Mouse (Mus musculus) midbrain, embryonic 10.5 days (tissue): ENCODE measurements at regions not wholly inside any gene's neighbourhood (a gene's known extent, or its start where the extent isn't known, plus 50 kb on each side); places are given as distances from the start of the nearest gene placed in this dataset.

Experiments
- DNase-seq: peaks from one replicate; pipeline ENCODE4 v3.0.0-alpha.2; 2017; ENCODE audit warnings: low spot score
- H3K27ac ChIP-seq: fragments of 300-500 bp; sonication (generic); replicated peaks from 2 replicates; pipeline ENCODE4 v1.5.1; 2016; ENCODE audit warnings: mild to moderate bottlenecking
- H3K27me3 ChIP-seq: fragments of 300-500 bp; sonication (generic); 2 replicates; pipeline ENCODE4 v1.6.1; 2016; ENCODE audit warnings: low read depth, mild to moderate bottlenecking; ENCODE audit not compliant: poor library complexity, severe bottlenecking
- H3K36me3 ChIP-seq: fragments of 300-500 bp; sonication (generic); 2 replicates; pipeline ENCODE4 v1.6.1; 2016; ENCODE audit warnings: mild to moderate bottlenecking, moderate library complexity
- H3K4me1 ChIP-seq: fragments of 300-500 bp; sonication (generic); 2 replicates; pipeline ENCODE4 v1.6.1; 2016
- H3K4me3 ChIP-seq: fragments of 300-500 bp; sonication (generic); 2 replicates; pipeline ENCODE4 v1.5.1; 2016; ENCODE audit warnings: mild to moderate bottlenecking, moderate library complexity
- H3K9me3 ChIP-seq: fragments of 300-500 bp; sonication (generic); replicated peaks from 2 replicates; pipeline ENCODE4 v1.6.1; 2016; ENCODE audit warnings: mild to moderate bottlenecking
- WGBS: fragments of 180-500 bp; shearing (Covaris S2); methylation state at CpG from one replicate; pipeline ENCODE4 v1.1.7; 2016; 5-methylcytosine and 5-hydroxymethylcytosine counted together

DNA sequence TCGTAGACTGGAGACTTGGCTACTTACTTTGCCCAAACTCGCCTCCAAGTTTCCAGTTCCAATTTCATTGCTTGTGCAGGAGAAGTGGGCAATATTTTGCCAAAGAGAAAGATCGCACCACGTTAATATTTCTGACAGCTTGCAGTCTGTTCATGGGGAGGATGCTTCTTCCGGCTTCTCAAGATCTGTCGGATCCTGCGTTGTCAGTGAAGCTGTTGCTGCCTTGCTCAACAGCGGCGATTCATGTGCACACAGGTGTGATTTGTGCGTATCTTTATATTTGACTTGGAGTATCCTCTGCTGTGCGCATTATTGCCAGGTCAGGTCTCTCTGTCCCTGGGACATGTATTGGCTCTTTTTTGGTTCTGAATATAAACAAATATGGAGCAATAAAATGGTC lies 118.3 kb downstream of the Btg1 start:
- Histone ChIP-seq H3K27ac (no peak overlapping the region), H3K36me3 (no peaks in the 10 kb centered on the region), H3K4me1 (no peaks in the 10 kb centered on the region), H3K4me3 (no peak overlapping the region), H3K27me3 (no peaks in the 10 kb centered on the region), H3K9me3 (no peaks in the 10 kb centered on the region)
- DNase-seq: no peak
- WGBS: 92% methylated on average over 11 of the region's 11 CpGs

DNA sequence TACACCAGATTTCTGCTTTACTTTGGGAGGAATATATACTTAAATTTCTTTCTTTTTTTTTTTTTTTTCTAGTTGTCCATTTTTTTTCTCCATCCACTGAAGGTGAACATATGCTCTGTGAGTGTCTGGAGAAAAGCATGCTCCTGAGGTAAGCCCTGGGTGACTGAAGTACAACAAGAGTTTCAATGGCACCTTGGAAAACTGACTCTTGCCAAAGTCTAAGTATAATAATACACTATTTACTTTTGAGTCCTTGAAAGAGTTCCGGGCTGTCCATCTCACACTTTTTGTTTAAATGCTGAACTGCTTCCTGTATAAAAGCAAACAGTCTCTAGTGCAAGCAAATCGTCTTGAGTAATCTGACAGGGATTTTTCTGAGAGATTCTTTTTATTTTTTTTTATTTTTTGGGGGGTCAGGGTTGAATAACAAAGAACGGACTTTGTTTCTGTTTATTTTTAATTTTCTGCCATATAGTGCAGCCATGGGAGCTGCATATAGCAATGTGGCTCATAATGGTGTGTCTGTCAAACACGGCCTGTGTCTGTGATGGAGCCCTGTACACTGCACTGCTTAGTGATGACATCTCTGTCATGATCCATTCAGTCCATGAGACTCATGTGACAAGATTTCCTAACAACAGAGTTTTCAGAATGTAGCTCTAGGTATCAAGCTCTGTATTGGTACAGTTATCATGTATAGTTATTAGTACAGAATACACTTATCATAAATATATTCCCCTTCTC lies 119.3 kb downstream of the Btg1 start:
- no peaks in the 10 kb centered on the region for H3K36me3 ChIP-seq
- no peak overlapping the region for H3K27ac ChIP-seq
- DNase-seq: no peak
- WGBS: 80% methylated on average over 4 of the region's 4 CpGs
- no peaks in the 10 kb centered on the region for H3K4me1 ChIP-seq
- H3K27me3 ChIP-seq: no peaks in the 10 kb centered on the region
- H3K4me3 ChIP-seq: no peak overlapping the region
- H3K9me3 ChIP-seq: no peaks in the 10 kb centered on the region

DNA sequence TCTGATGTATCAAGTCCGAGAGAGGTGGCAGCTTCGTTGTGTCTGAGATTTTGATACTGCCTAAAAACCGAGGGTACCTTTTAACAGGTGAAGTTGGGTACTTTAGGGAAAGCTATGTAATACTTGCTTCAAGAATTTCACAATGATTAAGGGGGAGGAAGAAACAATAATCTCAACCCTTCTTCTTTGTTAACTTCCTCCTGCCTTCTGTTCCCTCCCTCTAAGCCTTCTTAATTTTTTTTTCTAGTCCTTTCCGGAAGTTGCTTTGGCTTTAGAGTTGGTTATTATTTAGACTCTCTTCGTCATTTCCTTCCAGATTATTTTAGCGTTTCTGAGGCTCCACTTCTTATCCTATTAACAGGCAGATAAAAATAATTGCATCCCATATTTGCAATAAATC lies 121.2 kb downstream of the Btg1 start:
- H3K4me3 ChIP-seq: no peak overlapping the region
- H3K36me3 ChIP-seq: no peaks in the 10 kb centered on the region
- DNase-seq: no peak
- no peak overlapping the region for H3K27ac ChIP-seq
- H3K27me3 ChIP-seq: no peaks in the 10 kb centered on the region
- no peaks in the 10 kb centered on the region for H3K4me1 ChIP-seq
- WGBS: 95% methylated on average over 6 of the region's 6 CpGs
- H3K9me3 ChIP-seq: no peaks in the 10 kb centered on the region

DNA sequence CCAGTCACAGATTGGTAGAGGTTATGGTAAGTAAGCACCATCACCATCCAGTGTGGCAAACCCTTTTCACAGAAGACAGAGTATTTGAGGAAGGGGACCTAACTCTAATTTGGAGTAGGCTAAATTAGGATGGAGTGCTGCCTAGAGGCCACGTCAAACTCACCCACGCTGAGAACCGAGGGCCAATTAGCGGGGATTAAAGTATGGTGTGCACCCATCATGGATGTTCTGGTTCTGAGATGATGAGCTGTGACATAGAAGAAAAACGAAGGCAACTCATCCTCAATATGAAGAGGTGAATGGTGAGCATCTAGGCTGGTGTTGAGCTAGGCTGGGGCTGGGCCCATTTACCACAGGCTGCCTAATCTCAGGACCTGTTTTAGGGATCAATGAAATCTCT lies 121.8 kb downstream of the Btg1 start:
- 88% methylated on average over 5 of the region's 5 CpGs for WGBS
- no peak for DNase-seq
- H3K27ac ChIP-seq: no peak overlapping the region
- H3K4me3 ChIP-seq: no peak overlapping the region
- no peaks in the 10 kb centered on the region for H3K27me3 ChIP-seq
- H3K9me3 ChIP-seq: no peaks in the 10 kb centered on the region
- no peaks in the 10 kb centered on the region for H3K36me3 ChIP-seq
- H3K4me1 ChIP-seq: no peaks in the 10 kb centered on the region

DNA sequence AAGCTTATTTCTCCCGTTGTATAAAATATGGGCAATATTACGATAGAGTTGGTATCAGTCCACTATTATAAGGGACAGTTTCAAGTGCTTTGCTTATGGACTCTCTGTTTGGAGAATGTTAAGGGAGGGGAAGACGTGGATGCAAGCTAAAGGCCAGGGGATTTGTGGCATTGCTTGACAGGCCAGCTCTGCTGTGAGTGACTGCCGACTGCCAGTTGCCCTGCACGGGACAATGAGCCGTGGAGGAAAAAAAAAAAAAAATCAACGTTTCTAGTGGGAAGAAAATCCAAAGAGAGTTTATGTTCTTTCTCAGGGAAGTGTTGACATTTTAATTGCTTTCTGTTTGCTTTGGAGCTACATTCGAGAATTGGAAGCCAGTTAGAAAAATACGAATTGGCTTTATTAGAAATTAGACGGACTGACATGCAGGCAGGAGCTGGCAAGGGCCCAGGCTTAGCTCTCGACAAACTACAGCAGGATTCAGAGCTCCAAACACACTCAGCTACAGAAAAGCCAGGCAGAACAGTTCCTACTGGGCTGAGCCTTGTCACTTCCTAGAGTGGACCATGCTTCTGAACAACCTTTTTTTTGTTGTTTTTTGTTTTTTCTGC lies 127.5 kb downstream of the Btg1 start:
- no peaks in the 10 kb centered on the region for H3K27me3 ChIP-seq
- no peaks in the 10 kb centered on the region for H3K36me3 ChIP-seq
- H3K27ac ChIP-seq: 0 out of 2 replicates have a peak overlapping the region, but pooled peaks have one; percentile 23
- peaks cover 7% of the 10 kb centered on the region; the same call in 1 of the 2 replicates for H3K4me1 ChIP-seq
- no peaks in the 10 kb centered on the region for H3K9me3 ChIP-seq
- 65% methylated on average over 11 of the region's 11 CpGs for WGBS
- no peak for DNase-seq
- no peak overlapping the region for H3K4me3 ChIP-seq

DNA sequence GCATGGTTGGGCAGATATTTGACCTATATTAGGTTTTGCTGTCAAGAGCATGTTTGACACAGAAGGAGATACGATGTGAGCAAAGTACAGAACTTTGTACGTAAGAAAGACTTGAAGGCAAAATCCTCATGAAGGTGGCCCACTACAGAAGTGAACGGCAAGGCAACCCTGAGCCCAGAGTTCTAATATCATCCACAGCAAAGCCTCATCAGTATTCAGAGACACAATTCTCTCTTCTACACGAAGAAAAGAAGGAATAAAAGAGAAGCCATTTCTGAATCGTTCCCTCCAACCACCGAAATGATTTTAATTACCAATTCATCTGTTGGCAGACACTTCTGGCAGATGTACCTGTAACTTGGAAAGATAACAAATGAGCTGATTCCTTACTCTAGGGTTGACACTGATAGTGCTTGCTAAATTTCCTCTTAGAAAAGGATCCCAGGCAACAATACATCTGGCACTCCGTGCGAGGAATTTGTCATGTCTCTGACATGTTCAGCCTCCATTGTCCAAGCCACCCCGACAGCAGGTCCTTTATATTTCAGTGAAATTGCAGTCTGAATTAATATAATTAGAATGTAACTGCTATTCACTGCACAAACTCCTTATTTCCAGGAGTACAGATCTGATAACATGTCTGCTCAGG lies 130.3 kb downstream of the Btg1 start:
- WGBS: 91% methylated on average over 9 of the region's 9 CpGs
- Histone ChIP-seq H3K36me3 (no peaks in the 10 kb centered on the region), H3K27me3 (no peaks in the 10 kb centered on the region), H3K4me3 (no peak overlapping the region), H3K27ac (no peak overlapping the region), H3K9me3 (no peaks in the 10 kb centered on the region), H3K4me1 (peaks cover 24% of the 10 kb centered on the region)
- DNase-seq: no peak

DNA sequence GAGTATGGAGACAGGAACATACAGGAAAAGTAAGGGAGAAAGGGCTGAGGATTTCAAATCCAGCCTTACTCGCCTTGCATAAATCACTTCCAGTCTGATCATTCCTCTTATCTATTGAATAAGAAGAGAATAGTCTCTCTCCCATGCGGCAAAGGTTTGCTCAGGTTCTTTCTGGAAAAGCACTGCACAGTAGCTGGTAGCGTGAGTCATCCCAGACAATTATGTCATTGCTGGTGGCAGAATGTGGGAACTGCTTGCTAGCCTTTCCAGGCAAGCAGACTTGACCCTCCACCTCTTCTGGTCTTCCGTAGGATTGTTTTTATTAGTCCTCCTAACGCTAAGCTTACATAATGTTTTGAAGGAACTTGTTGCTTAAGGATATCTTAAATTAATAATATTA lies 134.1 kb downstream of the Btg1 start:
- H3K9me3 ChIP-seq: no peaks in the 10 kb centered on the region
- no peaks in the 10 kb centered on the region for H3K27me3 ChIP-seq
- WGBS: 69% methylated on average over 5 of the region's 5 CpGs
- H3K4me1 ChIP-seq: peaks cover 48% of the 10 kb centered on the region
- H3K36me3 ChIP-seq: no peaks in the 10 kb centered on the region
- no peak overlapping the region for H3K4me3 ChIP-seq
- no peak for DNase-seq
- H3K27ac ChIP-seq: peak overlapping the region; percentile 76; the same call in 1 of the 2 replicates

DNA sequence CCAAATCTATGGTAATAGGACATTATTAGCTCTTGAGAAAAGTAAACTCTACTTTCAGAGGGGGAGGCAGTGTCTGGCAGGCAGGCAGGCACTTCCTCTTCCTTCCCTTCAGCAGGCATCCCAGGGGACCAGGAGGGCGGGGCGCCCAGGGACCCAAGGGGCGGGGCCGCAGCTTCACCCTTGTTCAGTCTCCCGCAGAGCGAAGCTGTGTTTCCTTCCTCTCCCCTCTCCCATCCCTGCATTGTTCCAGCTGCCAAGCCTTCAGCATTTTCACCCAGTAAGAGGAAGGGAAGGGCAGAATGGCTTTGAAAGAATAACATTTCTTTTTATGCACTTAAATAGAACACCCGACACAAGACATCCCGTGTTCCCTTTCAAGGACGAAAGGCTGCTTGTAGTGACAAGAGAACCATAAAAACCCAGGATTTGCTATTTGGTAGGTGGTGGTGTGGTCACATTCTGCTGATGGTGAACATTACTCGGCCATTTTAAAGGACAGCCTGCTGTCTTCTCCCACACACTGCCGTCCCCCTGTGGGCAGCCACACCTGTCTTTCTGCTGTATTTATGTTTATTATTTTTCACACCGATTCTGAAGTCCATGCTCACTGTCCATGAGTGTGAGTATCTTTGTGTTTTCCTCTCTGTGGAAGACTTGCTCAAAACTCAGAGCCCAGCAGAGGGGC lies 134.9 kb downstream of the Btg1 start:
- peak overlapping the region; percentile 76 for H3K27ac ChIP-seq
- H3K4me1 ChIP-seq: peaks cover 57% of the 10 kb centered on the region
- 22% methylated on average over 12 of the region's 12 CpGs for WGBS
- DNase-seq: peak; percentile 56
- no peaks in the 10 kb centered on the region for H3K36me3 ChIP-seq
- H3K4me3 ChIP-seq: peak overlapping the region; percentile 29
- H3K27me3 ChIP-seq: no peaks in the 10 kb centered on the region
- H3K9me3 ChIP-seq: no peaks in the 10 kb centered on the region

DNA sequence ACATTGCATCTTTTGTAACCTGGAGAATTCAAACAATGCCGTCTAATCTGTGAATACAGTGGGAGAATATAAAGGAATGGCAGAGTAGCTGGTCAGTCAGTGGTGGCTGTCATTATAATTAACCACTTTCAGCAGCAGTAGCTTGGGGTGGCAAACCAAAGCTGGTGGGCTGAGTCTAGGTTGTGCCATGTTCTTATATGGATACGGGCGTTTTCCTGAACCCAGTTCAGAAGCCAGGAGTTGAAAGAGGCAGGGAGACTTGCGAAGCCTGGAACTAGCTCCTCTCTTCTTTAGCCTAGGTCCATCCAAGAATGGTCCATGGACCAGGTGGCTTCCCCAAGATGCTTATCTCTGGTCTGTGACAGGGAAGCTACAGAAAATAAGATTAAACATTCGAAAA lies 135.7 kb downstream of the Btg1 start:
- peaks cover 63% of the 10 kb centered on the region for H3K4me1 ChIP-seq
- no peaks in the 10 kb centered on the region for H3K27me3 ChIP-seq
- H3K4me3 ChIP-seq: no peak overlapping the region
- no peaks in the 10 kb centered on the region for H3K36me3 ChIP-seq
- H3K9me3 ChIP-seq: no peaks in the 10 kb centered on the region
- no peak for DNase-seq
- WGBS: 92% methylated on average over 5 of the region's 5 CpGs
- H3K27ac ChIP-seq: no peak overlapping the region

DNA sequence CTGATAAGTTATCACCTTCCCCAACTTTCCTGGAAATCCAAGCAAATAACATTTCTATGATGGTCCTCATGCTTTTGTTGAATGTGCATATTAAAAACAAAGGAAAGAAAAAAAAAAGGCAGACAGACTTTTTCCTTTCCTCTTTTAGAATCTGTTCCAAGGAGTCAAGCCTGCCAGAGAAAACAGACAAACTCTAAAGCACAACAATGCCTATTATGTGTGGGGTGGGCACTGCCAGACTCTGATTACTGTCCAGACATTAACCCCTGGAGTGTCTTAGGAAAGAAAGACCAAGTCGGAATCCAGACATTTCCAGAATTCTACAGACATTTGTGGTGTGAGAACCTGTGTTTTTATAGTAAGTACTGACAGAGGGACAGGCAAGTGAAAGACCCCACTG lies 136.7 kb downstream of the Btg1 start:
- no peaks in the 10 kb centered on the region for H3K9me3 ChIP-seq
- H3K27me3 ChIP-seq: no peaks in the 10 kb centered on the region
- no peaks in the 10 kb centered on the region for H3K36me3 ChIP-seq
- peaks cover 63% of the 10 kb centered on the region for H3K4me1 ChIP-seq
- DNase-seq: no peak
- H3K27ac ChIP-seq: peak overlapping the region; percentile 34; the same call in 1 of the 2 replicates
- H3K4me3 ChIP-seq: no peak overlapping the region
- 50% methylated on average over 1 of the region's 1 CpGs for whole genome bisulfite sequencing

DNA sequence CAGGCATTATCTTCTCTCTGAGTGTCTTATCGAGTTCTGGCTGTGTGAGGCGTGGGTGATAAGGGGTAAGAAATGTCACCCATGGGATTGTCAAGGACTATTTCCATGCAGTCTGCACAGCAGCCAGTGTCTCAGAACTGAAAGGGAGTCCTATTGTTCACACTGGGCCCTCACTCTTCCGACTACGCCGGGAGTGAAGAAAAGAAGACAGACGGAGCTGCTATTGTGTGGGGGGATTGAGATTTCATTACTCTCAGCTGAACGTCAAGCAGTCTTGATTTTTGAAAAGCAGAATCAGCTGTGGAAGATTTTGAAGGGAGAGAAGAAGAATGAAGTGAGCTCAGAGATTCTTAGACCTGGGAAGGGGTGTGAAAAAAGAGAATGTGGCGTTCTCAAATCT lies 138.9 kb downstream of the Btg1 start:
- Histone ChIP-seq H3K4me3 (no peak overlapping the region; the same call in 1 of the 2 replicates), H3K27me3 (no peaks in the 10 kb centered on the region), H3K36me3 (no peaks in the 10 kb centered on the region), H3K4me1 (peaks cover 60% of the 10 kb centered on the region), H3K9me3 (no peaks in the 10 kb centered on the region), H3K27ac (peak overlapping the region; percentile 78)
- 26% methylated on average over 8 of the region's 8 CpGs for WGBS
- DNase-seq: peak; percentile 42

DNA sequence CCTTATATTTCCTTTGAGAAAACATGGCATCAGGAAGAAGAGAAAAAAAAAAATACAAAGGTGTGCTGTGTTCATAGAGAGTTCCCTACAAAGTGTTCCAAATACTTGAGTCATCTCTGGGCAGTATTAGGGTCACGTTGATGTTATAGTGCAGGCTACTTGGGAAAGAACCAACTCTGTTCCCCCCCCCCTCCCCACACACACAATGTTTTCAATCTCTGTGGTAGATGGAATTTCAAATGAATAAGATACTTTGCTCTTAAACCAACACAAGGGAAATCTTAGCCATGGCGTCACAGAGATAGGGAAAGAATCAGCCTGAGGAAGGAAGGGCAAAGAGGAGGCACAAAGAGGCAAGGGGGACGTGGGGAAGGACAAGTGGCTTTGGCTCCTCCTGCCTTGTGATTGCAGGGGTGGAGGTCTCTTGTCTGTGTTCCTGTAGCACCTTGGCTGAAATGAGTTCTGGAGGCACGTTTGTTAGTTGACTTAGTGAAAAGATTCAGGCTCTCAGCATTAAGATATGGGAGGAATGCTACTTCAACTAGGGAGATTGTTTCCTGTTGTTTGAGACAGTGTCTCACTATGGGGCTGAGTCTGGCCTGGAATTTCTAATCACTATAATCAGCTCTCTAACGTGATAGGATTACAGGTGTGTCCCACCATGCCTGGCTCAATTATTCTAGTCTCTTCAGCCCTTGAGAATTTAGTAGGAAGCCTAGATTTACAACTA lies 139.7 kb downstream of the Btg1 start:
- no peak overlapping the region for H3K4me3 ChIP-seq
- DNase-seq: no peak
- 52% methylated on average over 5 of the region's 5 CpGs for WGBS
- no peaks in the 10 kb centered on the region for H3K9me3 ChIP-seq
- no peaks in the 10 kb centered on the region for H3K27me3 ChIP-seq
- no peaks in the 10 kb centered on the region for H3K36me3 ChIP-seq
- peak overlapping the region; percentile 78 for H3K27ac ChIP-seq
- H3K4me1 ChIP-seq: peaks cover 52% of the 10 kb centered on the region
